Mouse (Mus musculus) kidney, postnatal 0 days (tissue): ENCODE measurements around the gene Mphosph10. TPM values are rescaled to one million over a fixed set of nuclear protein-coding genes. Genes with fewer than 3 reads are reported as not detected.

ENCODE experiments used
- ATAC-seq: fragments of 200-750 bp; cut with Nextera tagmentation; replicated peaks from 2 replicates; pipeline ENCODE4 v1.8.0; 2017; ENCODE audit warnings: low read depth, moderate number of reproducible peaks, moderate TSS enrichment, moderate library complexity; ENCODE audit not compliant: low FRiP score
- DNase-seq: peaks from one replicate; pipeline ENCODE4 v3.0.0-alpha.2; 2016; ENCODE audit warnings: low spot score
- H3K27ac ChIP-seq: fragments of 300-500 bp; sonication (generic); 2 replicates; pipeline ENCODE4 v1.5.1; 2014; ENCODE audit warnings: mild to moderate bottlenecking
- H3K27me3 ChIP-seq: fragments of 300-500 bp; sonication (generic); 2 replicates; pipeline ENCODE4 v1.6.1; 2014; ENCODE audit warnings: low read length, mixed read lengths; ENCODE audit not compliant: insufficient read depth
- H3K36me3 ChIP-seq: fragments of 300-500 bp; sonication (generic); 2 replicates; pipeline ENCODE4 v1.6.1; 2014; ENCODE audit warnings: low read length, mixed read lengths; ENCODE audit not compliant: insufficient read depth
- H3K4me1 ChIP-seq: fragments of 300-500 bp; sonication (generic); replicated peaks from 2 replicates; pipeline ENCODE4 v1.6.1; 2014; ENCODE audit warnings: antibody characterized with exemption, low read length, mixed read lengths; ENCODE audit not compliant: insufficient read depth
- H3K4me2 ChIP-seq: fragments of 300-500 bp; sonication (generic); 2 replicates; pipeline ENCODE4 v1.6.1; 2014; ENCODE audit warnings: mild to moderate bottlenecking, low read length, moderate library complexity, mixed read lengths
- H3K4me3 ChIP-seq: fragments of 300-500 bp; sonication (generic); replicated peaks from 2 replicates; pipeline ENCODE4 v1.5.1; 2014; ENCODE audit warnings: low read depth, low read length
- H3K9ac ChIP-seq: fragments of 300-500 bp; sonication (generic); 2 replicates; pipeline ENCODE4 v1.6.1; 2014; ENCODE audit warnings: low read depth, low read length
- H3K9me3 ChIP-seq: fragments of 300-500 bp; sonication (generic); replicated peaks from 2 replicates; pipeline ENCODE4 v1.6.1; 2016; ENCODE audit warnings: low read length, inconsistent platforms, mixed read lengths
- CTCF ChIP-seq: IDR thresholded peaks from 2 replicates; pipeline ENCODE4 v1.5.1; 2016; ENCODE audit warnings: antibody characterized with exemption, low read depth, mild to moderate bottlenecking, moderate library complexity
- WGBS: fragments of 180-500 bp; shearing (Covaris S2); extraction: QIAGEN DNeasy Blood & Tissue Kit; methylation state at CpG from one replicate; pipeline ENCODE4 v1.1.7; 2014; 5-methylcytosine and 5-hydroxymethylcytosine counted together
- polyA plus RNA-seq: library from polyadenylated mRNA; unstranded; fragments of >200 nt; fragmentation: Nextera tagmentation; extraction: Ambion mirVana; gene quantifications from 2 replicates; pipeline ENCODE4 v1.2.1, GENCODE M21; 2015

Gene Mphosph10
- polyA plus RNA-seq, 1 experiment from 2014 or later, result 39.4 TPM

DNA sequence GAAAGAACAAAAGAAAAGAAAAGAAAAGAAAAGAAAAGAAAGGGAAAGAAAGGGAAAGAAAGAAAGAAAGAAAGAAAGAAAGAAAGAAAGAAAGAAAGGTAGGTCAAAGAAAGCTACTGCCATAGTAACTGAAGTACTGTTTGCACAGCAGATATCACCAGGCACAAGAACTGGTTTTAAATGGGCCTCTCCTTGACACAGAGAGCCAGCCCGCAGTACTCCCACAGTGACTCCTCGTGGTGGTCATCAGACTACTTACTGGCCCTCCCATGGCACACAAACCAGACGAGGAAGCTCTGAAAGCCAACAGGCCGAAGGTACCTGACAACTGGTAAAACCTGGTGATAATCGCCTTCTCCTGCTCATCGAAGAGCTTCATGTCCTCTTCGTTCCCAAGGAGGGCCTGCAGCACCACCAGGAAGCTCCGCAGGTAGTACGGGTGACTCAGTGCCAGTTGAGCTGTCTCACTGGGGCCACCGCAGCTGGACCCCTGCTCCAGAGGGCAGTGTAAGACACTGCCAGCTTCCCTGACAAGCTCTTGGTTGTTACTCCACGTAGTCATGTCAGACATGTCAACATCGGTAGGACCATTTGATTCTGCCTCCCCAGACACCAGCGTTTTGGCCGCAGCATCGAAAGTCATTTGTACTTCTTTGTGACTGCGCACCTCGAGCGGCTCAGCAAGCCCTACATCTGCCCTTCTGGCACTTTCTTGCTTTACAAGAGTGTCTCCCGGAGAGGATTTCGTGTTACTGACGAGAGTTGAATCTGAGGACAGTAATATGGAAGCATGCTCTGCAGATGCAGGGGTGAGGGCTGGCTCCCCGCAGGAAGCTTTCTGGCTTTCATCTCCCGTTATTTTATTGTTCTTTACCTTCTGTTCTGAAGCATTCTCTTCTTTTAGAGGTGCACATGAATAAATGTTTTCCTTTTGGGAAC is 19.9 kb downstream of the Mphosph10 start:
- H3K9ac ChIP-seq, result no peak overlapping the region
- peaks cover 6% of the 10 kb centered on the region; the same call in 1 of the 2 replicates for H3K4me1 ChIP-seq
- no peak for TF ChIP-seq CTCF
- H3K36me3 ChIP-seq, result peaks cover 14% of the 10 kb centered on the region
- no peak overlapping the region for H3K27ac ChIP-seq
- WGBS, result 92% methylated on average over 23 of the region's 23 CpGs
- ATAC-seq (no peak), DNase-seq (no peak)
- H3K9me3 ChIP-seq, result no peaks in the 10 kb centered on the region
- no peak overlapping the region for H3K4me2 ChIP-seq
- no peak overlapping the region for H3K4me3 ChIP-seq
- no peaks in the 10 kb centered on the region for H3K27me3 ChIP-seq

GRCm38 (mm10) chr7:64369841-64370240 is 22.2 kb downstream of the Mphosph10 start:
- no peak for TF ChIP-seq CTCF
- Histone ChIP-seq H3K27ac (no peak overlapping the region), H3K9me3 (no peaks in the 10 kb centered on the region), H3K4me3 (no peak overlapping the region), H3K9ac (no peak overlapping the region), H3K4me1 (peaks cover 6% of the 10 kb centered on the region; the same call in 1 of the 2 replicates), H3K36me3 (peaks cover 9% of the 10 kb centered on the region; the same call in 1 of the 2 replicates), H3K27me3 (no peaks in the 10 kb centered on the region), H3K4me2 (no peak overlapping the region)
- DNase-seq (no peak), ATAC-seq (no peak)
- 86% methylated on average over 6 of the region's 6 CpGs for WGBS

GRCm38 (mm10) chr7:64365863-64366262 is 26.2 kb downstream of the Mphosph10 start:
- Histone ChIP-seq H3K4me3 (no peak overlapping the region), H3K4me1 (no peaks in the 10 kb centered on the region), H3K36me3 (peaks cover 40% of the 10 kb centered on the region), H3K4me2 (no peak overlapping the region), H3K9me3 (no peaks in the 10 kb centered on the region), H3K27me3 (no peaks in the 10 kb centered on the region), H3K27ac (no peak overlapping the region), H3K9ac (no peak overlapping the region)
- 96% methylated on average over 5 of the region's 5 CpGs for WGBS
- ATAC-seq, result no peak
- no peak for TF ChIP-seq CTCF
- DNase-seq, result no peak

GRCm38 (mm10) chr7:64360586-64360945 is 31.5 kb downstream of the Mphosph10 start:
- no peak overlapping the region for H3K9ac ChIP-seq
- no peak overlapping the region for H3K27ac ChIP-seq
- no peak for TF ChIP-seq CTCF
- H3K27me3 ChIP-seq, result no peaks in the 10 kb centered on the region
- 62% methylated on average over 3 of the region's 3 CpGs for WGBS
- no peaks in the 10 kb centered on the region for H3K4me1 ChIP-seq
- DNase-seq (no peak), ATAC-seq (no peak)
- H3K4me3 ChIP-seq, result no peak overlapping the region
- H3K4me2 ChIP-seq, result no peak overlapping the region
- peaks cover 45% of the 10 kb centered on the region for H3K36me3 ChIP-seq
- no peaks in the 10 kb centered on the region for H3K9me3 ChIP-seq

DNA sequence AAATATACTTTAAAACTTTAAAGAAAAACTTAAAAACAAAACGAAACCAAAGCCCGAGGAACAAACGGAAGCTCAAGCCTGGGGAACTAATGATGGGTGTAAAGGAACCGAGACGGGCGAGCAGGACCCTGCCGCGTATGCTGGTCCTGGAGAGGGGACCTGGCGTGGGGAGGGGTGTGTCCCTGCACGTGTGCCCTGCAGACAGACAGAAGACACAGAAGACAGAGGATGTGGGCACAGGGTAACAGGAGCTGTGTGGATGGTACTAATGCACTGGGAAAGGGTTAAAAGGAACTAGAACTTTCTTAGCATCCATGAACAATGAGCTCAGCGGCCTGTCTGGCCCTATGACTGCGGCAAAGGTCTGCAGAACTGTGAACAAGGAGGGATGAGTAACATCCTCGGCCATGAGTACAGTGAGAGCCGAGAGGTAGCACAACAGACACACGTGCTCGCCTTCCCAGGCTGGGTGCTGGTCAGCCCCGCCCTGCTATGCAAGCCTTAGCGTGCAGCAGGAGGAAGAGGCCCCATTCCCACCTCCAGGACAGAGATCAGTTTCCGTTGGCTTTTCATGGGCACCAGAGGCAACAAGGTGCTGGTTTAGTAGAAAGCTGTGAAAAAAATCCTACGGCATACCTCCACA is 32.0 kb downstream of the Mphosph10 start:
- Histone ChIP-seq H3K27me3 (no peaks in the 10 kb centered on the region), H3K27ac (no peak overlapping the region), H3K9me3 (no peaks in the 10 kb centered on the region), H3K9ac (no peak overlapping the region), H3K4me2 (no peak overlapping the region), H3K4me1 (no peaks in the 10 kb centered on the region), H3K4me3 (no peak overlapping the region), H3K36me3 (peaks cover 45% of the 10 kb centered on the region)
- WGBS, result 89% methylated on average over 20 of the region's 20 CpGs
- no peak for TF ChIP-seq CTCF
- no peak for ATAC-seq
- no peak for DNase-seq

DNA sequence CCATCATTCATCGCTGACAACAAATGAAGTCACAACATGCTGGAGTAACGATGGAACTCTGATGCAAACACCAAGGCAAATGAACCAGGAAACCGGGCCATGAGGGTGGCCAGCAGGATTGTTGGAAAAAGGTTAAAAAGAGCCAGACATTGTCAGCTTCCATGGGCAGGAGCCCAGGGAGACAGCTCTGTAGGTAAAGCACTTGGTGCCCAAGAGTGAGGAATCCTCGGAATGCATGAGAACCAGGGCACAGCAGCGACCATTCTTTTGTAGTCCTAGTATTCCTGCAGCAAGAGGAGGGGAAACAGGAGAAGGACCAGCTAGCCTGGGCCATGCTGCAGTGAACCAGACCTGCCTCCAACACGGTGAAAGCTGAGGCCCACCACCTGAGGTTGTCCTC is 33.4 kb downstream of the Mphosph10 start:
- DNase-seq, result no peak
- WGBS, result 93% methylated on average over 6 of the region's 6 CpGs
- no peak overlapping the region for H3K4me3 ChIP-seq
- no peaks in the 10 kb centered on the region for H3K27me3 ChIP-seq
- H3K4me2 ChIP-seq, result no peak overlapping the region
- TF ChIP-seq CTCF, result no peak
- H3K36me3 ChIP-seq, result peaks cover 35% of the 10 kb centered on the region
- ATAC-seq, result no peak
- no peak overlapping the region for H3K27ac ChIP-seq
- H3K9me3 ChIP-seq, result no peaks in the 10 kb centered on the region
- H3K9ac ChIP-seq, result no peak overlapping the region
- H3K4me1 ChIP-seq, result no peaks in the 10 kb centered on the region
